Mouse (Mus musculus) G1E (cell line): ENCODE results near the gene Slc44a1.

Experiments used
- CTCF ChIP-seq: IDR thresholded peaks from 2 replicates; pipeline ENCODE4 v1.5.1; 2012; ENCODE audit warnings: low read depth, low read length, inconsistent platforms, mixed read lengths
- GATA1 ChIP-seq: IDR thresholded peaks from 2 replicates; pipeline ENCODE4 v1.6.1; 2012; ENCODE audit warnings: borderline replicate concordance, low read length, inconsistent platforms, mixed read lengths
- POLR2AphosphoS5 ChIP-seq: IDR thresholded peaks from 2 replicates; pipeline ENCODE4 v1.6.1; 2012; ENCODE audit warnings: low read depth, low read length, inconsistent platforms; ENCODE audit not compliant: insufficient replicate concordance
- TAL1 ChIP-seq: conservative IDR thresholded peaks from 2 replicates; pipeline ENCODE4 v1.6.1; 2012; ENCODE audit warnings: low read depth, low read length, inconsistent platforms, mixed read lengths

DNA sequence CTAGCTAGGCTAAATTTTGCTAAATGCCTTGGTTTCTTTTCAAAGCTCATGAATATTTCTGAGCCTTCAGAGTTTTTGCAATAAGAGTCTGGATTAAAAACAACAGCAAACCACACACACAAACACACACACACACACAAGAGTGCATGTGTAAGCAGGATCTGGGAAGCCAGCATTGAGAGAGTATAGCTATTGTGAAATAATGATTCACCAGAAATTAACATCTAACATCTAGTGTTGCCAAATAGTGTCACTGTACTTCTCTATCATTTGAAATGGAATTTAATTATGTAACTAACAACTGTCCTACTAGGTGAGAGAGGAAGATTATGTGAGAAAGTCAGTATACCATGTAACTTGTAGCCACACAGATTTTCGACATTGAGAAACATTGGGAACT lies 126.9 kb downstream of the Slc44a1 start:
- TF ChIP-seq CTCF (no peak), TAL1 (no peak), GATA1 (no peak), POLR2AphosphoS5 (no peak)
